Mouse (Mus musculus) left cerebral cortex, postnatal 14 days (tissue): ENCODE measurements at regions not wholly inside any gene's neighbourhood (a gene's known extent, or its start where the extent isn't known, plus 50 kb on each side); places are given as distances from the start of the nearest gene placed in this dataset.

ENCODE experiments used
- DNase-seq, 2 experiments: peaks; one replicate each; pipeline ENCODE4 v3.0.0; 2021 to 2022; ENCODE audit warnings: low spot score in 2 of 2, mixed read lengths in 1 of 2
- intact Hi-C: fragments of 180-260 bp; cut with DNase I; formaldehyde crosslinking; loops from one replicate; pipeline ENCODE4 v1.15.1; 2025

- intact Hi-C loops, result no loop called here
- no peak for DNase-seq
Observed at GRCm38 (mm10) chr5:101596996-101597395, 67.8 kb downstream of the Nkx6-1 start.

- intact Hi-C loops, result no loop called here
- no peak for DNase-seq
Observed at GRCm38 (mm10) chr5:101591236-101591635, 73.6 kb downstream of the Nkx6-1 start.

GRCm38 (mm10) chr5:101590341-101591124, 74.3 kb downstream of the Nkx6-1 start:
- DNase-seq, result no peak
- intact Hi-C loops, result no loop called here

- DNase-seq, result no peak
- intact Hi-C loops, result no loop called here
Observed at GRCm38 (mm10) chr5:101572966-101573365, 91.8 kb downstream of the Nkx6-1 start.

GRCm38 (mm10) chr5:101565770-101566169, 99.0 kb downstream of the Nkx6-1 start:
- DNase-seq, result peak in 1 of 2 experiments; percentile 6
- intact Hi-C loops, result no loop called here

- no peak for DNase-seq
- intact Hi-C loops, result no loop called here
Observed at GRCm38 (mm10) chr5:101560366-101560765, 104.4 kb downstream of the Nkx6-1 start.

GRCm38 (mm10) chr5:101558279-101558987, 106.4 kb downstream of the Nkx6-1 start:
- intact Hi-C loops, result no loop called here

GRCm38 (mm10) chr5:101557156-101557555, 107.6 kb downstream of the Nkx6-1 start:
- intact Hi-C loops, result no loop called here
- DNase-seq, result no peak

More at GRCm38 (mm10) chr5:101558279-101558987, 106.4 kb downstream of the Nkx6-1 start:
- DNase-seq, result peak; percentile 13 to 15

- intact Hi-C loops, result no loop called here
- DNase-seq, result no peak
Observed at GRCm38 (mm10) chr5:101543326-101543725, 121.5 kb downstream of the Nkx6-1 start.

- intact Hi-C loops, result loop anchor here (5.0 kb wide), 1 partner anchor 107 kb away; no protein-coding TSS in a partner anchor
- DNase-seq, result no peak
Observed at GRCm38 (mm10) chr5:101539818-101540217, 125.0 kb downstream of the Nkx6-1 start.

- intact Hi-C loops, result loop anchor here (5.0 kb wide), 1 partner anchor 108 kb away; no protein-coding TSS in a partner anchor
- no peak for DNase-seq
Observed at GRCm38 (mm10) chr5:101539254-101539549, 125.6 kb downstream of the Nkx6-1 start.

- no peak for DNase-seq
- intact Hi-C loops, result loop anchor here (5.0 kb wide), 1 partner anchor 109 kb away; no protein-coding TSS in a partner anchor
Observed at GRCm38 (mm10) chr5:101538410-101539253, 126.2 kb downstream of the Nkx6-1 start.

- intact Hi-C loops, result loop anchor here (5.0 kb wide), 1 partner anchor 110 kb away; no protein-coding TSS in a partner anchor
- DNase-seq, result no peak
Observed at GRCm38 (mm10) chr5:101537518-101538380, 127.0 kb downstream of the Nkx6-1 start.

- intact Hi-C loops, result loop anchor here (5.0 kb wide), 1 partner anchor 112 kb away; no protein-coding TSS in a partner anchor
- DNase-seq, result no peak
Observed at GRCm38 (mm10) chr5:101535451-101535850, 129.3 kb downstream of the Nkx6-1 start.

- intact Hi-C loops, result no loop called here
- DNase-seq, result no peak
Observed at GRCm38 (mm10) chr5:101525346-101525745, 139.4 kb downstream of the Nkx6-1 start.

- intact Hi-C loops, result no loop called here
- DNase-seq, result no peak
Observed at GRCm38 (mm10) chr5:101524670-101525069, 140.1 kb downstream of the Nkx6-1 start.

- intact Hi-C loops, result no loop called here
Observed at GRCm38 (mm10) chr5:101523902-101524301, 140.9 kb downstream of the Nkx6-1 start.

GRCm38 (mm10) chr5:101523490-101523889, 141.3 kb downstream of the Nkx6-1 start:
- intact Hi-C loops, result no loop called here
- DNase-seq, result no peak

More at GRCm38 (mm10) chr5:101523902-101524301, 140.9 kb downstream of the Nkx6-1 start:
- no peak for DNase-seq
